Mouse (Mus musculus): ENCODE results near the gene Aprt. TPM values are rescaled to one million over a fixed set of nuclear protein-coding genes. Genes with fewer than 3 reads are reported as not detected.

Aprt gene
- total and polyA plus RNA-seq, 3 experiments = 239 to 287 TPM; not detected in 1

DNA sequence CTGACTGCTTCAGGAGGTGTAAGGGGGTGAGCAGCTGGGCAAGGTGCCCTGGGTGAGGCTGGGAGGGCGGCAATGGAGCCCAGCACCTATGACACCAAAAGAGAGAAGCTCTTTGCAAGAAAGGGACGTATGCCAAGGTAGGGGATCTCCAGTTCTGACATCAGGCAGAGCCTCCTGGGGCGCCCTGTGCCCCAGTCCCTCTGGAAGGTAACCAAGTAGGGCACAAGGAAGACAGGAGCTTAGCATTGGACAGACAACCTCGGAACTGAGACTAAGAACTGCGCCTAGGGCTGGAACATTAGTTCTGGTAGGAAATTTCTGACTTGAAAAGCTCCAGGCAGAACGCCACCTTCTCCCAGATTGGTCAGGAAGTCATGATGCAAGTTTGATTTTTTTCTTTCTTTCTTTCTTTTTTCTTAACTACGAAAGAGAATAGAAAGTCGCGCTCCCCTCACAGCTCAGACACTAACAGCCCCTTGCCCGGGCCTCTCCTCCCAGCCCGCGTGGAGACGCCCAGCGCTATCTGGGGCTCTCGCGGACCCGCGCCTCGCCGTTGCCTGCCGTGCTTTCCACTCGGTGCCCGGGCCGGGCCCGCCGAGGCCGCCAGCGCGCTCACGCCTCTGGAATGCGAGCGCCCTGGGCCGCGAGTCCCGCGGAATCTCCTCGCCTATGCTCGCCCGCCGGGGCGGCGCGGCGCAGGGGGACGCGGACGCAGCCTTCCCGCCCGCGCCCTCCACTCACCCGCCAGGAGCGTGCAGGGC is 26.3 kb downstream of the Aprt start:
- H3K36me3 ChIP-seq (ENCODE audit: control insufficient read depth in 1 of 2, insufficient read depth in 2 of 2, low read length in 2 of 2) = peaks cover 1 to 27% of the 10 kb centered on the region in 2 experiments; a peak in 2 of 4 replicates
- no peaks in the 10 kb centered on the region for H3K27me3 ChIP-seq (ENCODE audit: control insufficient read depth in 1 of 2, insufficient read depth in 2 of 2, low read length in 2 of 2)
- peaks cover 67% of the 10 kb centered on the region for H3K79me2 ChIP-seq (ENCODE audit: control insufficient read depth, insufficient read depth, low read length, poor library complexity)
- DNase-seq (ENCODE audit: low read depth, low spot score) = peak; percentile 55
- H3K27ac ChIP-seq (ENCODE audit: control insufficient read depth, low read depth, low read length) = peak overlapping the region; percentile 77
- TF ChIP-seq ELF1 (IDR thresholded peaks at IDR 0.05; ENCODE audit: low read depth, low read length) (no peak), POLR2A (IDR thresholded peaks at IDR 0.05; ENCODE audit: control insufficient read depth in 1 of 2, insufficient read depth in 1 of 2, low read depth in 1 of 2, low read length in 2 of 2, poor library complexity in 1 of 2) (peak in 1 of 2 experiments; percentile 12; a peak in 1 of 4 replicates)
- no peaks in the 10 kb centered on the region for H3K9me3 ChIP-seq (replicated peaks; ENCODE audit: insufficient read depth, low read length)
- peak overlapping the region; percentile 55 to 58 for H3K4me3 ChIP-seq (ENCODE audit: control insufficient read depth in 1 of 2, insufficient read depth in 1 of 2, low read depth in 2 of 2, low read length in 2 of 2)
- peaks cover 0 to 31% of the 10 kb centered on the region in 2 experiments; a peak in 3 of 4 replicates for H3K4me1 ChIP-seq (ENCODE audit: control insufficient read depth in 1 of 2, insufficient read depth in 2 of 2, low read length in 2 of 2)
- peak overlapping the region; percentile 79 for H3K9ac ChIP-seq (ENCODE audit: control insufficient read depth, low read depth, low read length, poor library complexity, severe bottlenecking)

DNA sequence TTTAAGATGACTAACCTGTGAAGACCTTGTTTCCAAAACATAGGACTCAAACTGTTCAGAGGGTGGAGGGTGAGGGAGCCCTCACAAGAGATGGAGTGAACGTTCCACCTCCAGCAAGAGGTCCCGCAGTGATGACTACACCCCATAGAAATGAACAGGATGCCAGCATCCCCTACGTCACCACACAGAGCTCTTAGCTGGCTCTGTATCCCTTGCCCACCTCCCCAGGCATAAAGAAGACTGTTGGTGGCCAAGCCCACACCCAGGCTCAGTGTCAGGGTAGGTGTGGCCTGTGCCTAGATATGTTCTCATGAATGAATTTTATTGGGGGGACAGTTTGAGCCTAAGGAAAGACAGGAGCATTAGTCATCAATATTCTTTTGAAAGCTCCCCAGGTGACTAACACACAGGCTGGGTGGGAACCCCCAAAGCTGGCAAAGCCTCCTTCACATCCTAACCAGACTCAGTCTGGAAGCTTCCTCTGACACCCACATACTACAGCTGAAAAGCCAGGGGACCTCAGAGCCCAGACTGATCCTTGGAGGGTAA is 27.7 kb downstream of the Aprt start:
- H3K27ac ChIP-seq (ENCODE audit: control insufficient read depth, low read depth, low read length) = peak overlapping the region; percentile 63
- peak overlapping the region in 1 of 2 experiments; percentile 50; a peak in 3 of 4 replicates for H3K4me3 ChIP-seq (ENCODE audit: control insufficient read depth in 1 of 2, insufficient read depth in 1 of 2, low read depth in 2 of 2, low read length in 2 of 2)
- no peak for TF ChIP-seq SMC3 (IDR thresholded peaks at IDR 0.05; ENCODE audit: low read depth, low read length)
- peak in 1 of 2 experiments; percentile 54; a peak in 2 of 4 replicates for TF ChIP-seq POLR2A (IDR thresholded peaks at IDR 0.05; ENCODE audit: control insufficient read depth in 1 of 2, insufficient read depth in 1 of 2, low read depth in 1 of 2, low read length in 2 of 2, poor library complexity in 1 of 2)
- peak; percentile 20; the same call in 1 of the 2 replicates for TF ChIP-seq NELFE (IDR thresholded peaks at IDR 0.05; ENCODE audit: low read depth, low read length)
- 0 out of 2 replicates have a peak, but pooled peaks have one; percentile 46 for TF ChIP-seq POLR2AphosphoS2 (IDR thresholded peaks at IDR 0.05; ENCODE audit: low read length)
- no peak for TF ChIP-seq MYB (IDR thresholded peaks at IDR 0.05; ENCODE audit: low read depth, low read length)
- TF ChIP-seq SIN3A (IDR thresholded peaks at IDR 0.05; ENCODE audit: low read length) = 0 out of 2 replicates have a peak, but pooled peaks have one; percentile 13
- TF ChIP-seq POLR2AphosphoS5 (IDR thresholded peaks at IDR 0.05; ENCODE audit: borderline replicate concordance, low read depth, low read length) = no peak
- no peaks in the 10 kb centered on the region for H3K9me3 ChIP-seq (replicated peaks; ENCODE audit: insufficient read depth, low read length)
- H3K79me2 ChIP-seq (ENCODE audit: control insufficient read depth, insufficient read depth, low read length, poor library complexity) = peaks cover 70% of the 10 kb centered on the region
- DNase-seq (ENCODE audit: low read depth, low spot score) = peak; percentile 53
- no peaks in the 10 kb centered on the region for H3K27me3 ChIP-seq (ENCODE audit: control insufficient read depth in 1 of 2, insufficient read depth in 2 of 2, low read length in 2 of 2)
- H3K4me1 ChIP-seq (ENCODE audit: control insufficient read depth in 1 of 2, insufficient read depth in 2 of 2, low read length in 2 of 2) = peaks cover 0 to 27% of the 10 kb centered on the region in 2 experiments; a peak in 3 of 4 replicates
- H3K36me3 ChIP-seq (ENCODE audit: control insufficient read depth in 1 of 2, insufficient read depth in 2 of 2, low read length in 2 of 2) = peaks cover 3 to 27% of the 10 kb centered on the region in 2 experiments; a peak in 2 of 4 replicates
- peak overlapping the region; percentile 79 for H3K9ac ChIP-seq (ENCODE audit: control insufficient read depth, low read depth, low read length, poor library complexity, severe bottlenecking)

DNA sequence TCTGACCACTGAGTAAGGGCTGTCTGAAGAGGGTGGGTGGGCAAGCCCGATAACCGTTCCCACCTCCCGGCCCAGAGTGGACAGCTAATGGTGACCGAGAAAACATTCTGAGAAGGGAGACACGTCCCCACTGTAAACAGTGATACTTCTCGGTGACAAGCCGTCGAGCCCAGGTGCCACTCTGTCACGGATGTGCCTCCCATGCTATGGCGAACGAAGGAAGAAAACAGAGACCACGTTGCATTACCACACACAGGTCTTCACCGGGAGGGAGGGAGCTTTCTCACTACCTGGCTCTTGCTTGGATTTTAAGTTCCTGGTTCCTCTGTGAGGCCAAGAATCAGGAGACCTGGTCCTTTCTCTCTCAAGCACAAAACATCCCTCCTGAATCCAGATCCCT is 28.4 kb downstream of the Aprt start:
- H3K4me1 ChIP-seq (ENCODE audit: control insufficient read depth in 1 of 2, insufficient read depth in 2 of 2, low read length in 2 of 2) = peaks cover 0 to 27% of the 10 kb centered on the region in 2 experiments; a peak in 3 of 4 replicates

More for the DNA sequence above, 28.4 kb downstream of the Aprt start:
- Histone ChIP-seq H3K27ac (ENCODE audit: control insufficient read depth, low read depth, low read length) (peak overlapping the region; percentile 63), H3K9ac (ENCODE audit: control insufficient read depth, low read depth, low read length, poor library complexity, severe bottlenecking) (peak overlapping the region; percentile 4), H3K27me3 (ENCODE audit: control insufficient read depth in 1 of 2, insufficient read depth in 2 of 2, low read length in 2 of 2) (no peaks in the 10 kb centered on the region), H3K79me2 (ENCODE audit: control insufficient read depth, insufficient read depth, low read length, poor library complexity) (peaks cover 74% of the 10 kb centered on the region), H3K36me3 (ENCODE audit: control insufficient read depth in 1 of 2, insufficient read depth in 2 of 2, low read length in 2 of 2) (peaks cover 3 to 27% of the 10 kb centered on the region in 2 experiments; a peak in 2 of 4 replicates), H3K9me3 (replicated peaks; ENCODE audit: insufficient read depth, low read length) (no peaks in the 10 kb centered on the region), H3K4me3 (ENCODE audit: control insufficient read depth in 1 of 2, insufficient read depth in 1 of 2, low read depth in 2 of 2, low read length in 2 of 2) (peak overlapping the region in 1 of 2 experiments; percentile 8; a peak in 3 of 4 replicates)
- TF ChIP-seq MAX (IDR thresholded peaks at IDR 0.05; ENCODE audit: low read length) = no peak
- TF ChIP-seq MYC (IDR thresholded peaks at IDR 0.05; ENCODE audit: low read depth, low read length) = no peak
- peak; percentile 2; the same call in 1 of the 2 replicates for TF ChIP-seq POLR2AphosphoS2 (IDR thresholded peaks at IDR 0.05; ENCODE audit: low read length)
- no peak for TF ChIP-seq RCOR1 (IDR thresholded peaks at IDR 0.05; ENCODE audit: low read depth, low read length)
- TF ChIP-seq JUND (IDR thresholded peaks at IDR 0.05; ENCODE audit: low read depth, low read length) = no peak
- TF ChIP-seq MXI1 (IDR thresholded peaks at IDR 0.05; ENCODE audit: low read depth, low read length) = 0 out of 2 replicates have a peak, but pooled peaks have one; percentile 34
- DNase-seq (ENCODE audit: low read depth, low spot score) = no peak

Data from MEL (cell line).